Mouse (Mus musculus) forebrain, embryonic 11.5 days (tissue): Measurements from ENCODE around the gene Peli1. TPM values are rescaled to one million over a fixed set of nuclear protein-coding genes. Genes with fewer than 3 reads are reported as not detected.

Experiments
- ATAC-seq: fragments of 200-750 bp; cut with Nextera tagmentation; replicated peaks from 2 replicates; pipeline ENCODE4 v1.8.0; 2017; ENCODE audit warnings: moderate TSS enrichment; ENCODE audit not compliant: low FRiP score
- DNase-seq: peaks from one replicate; pipeline ENCODE4 v3.0.0-alpha.2; 2017; ENCODE audit warnings: low spot score
- H3K27ac ChIP-seq: fragments of 300-500 bp; sonication (generic); 2 replicates; pipeline ENCODE4 v1.5.1; 2014; ENCODE audit warnings: low read depth, low read length
- H3K27me3 ChIP-seq: fragments of 300-500 bp; sonication (generic); 2 replicates; pipeline ENCODE4 v1.6.1; 2014; ENCODE audit warnings: mild to moderate bottlenecking, low read length, mixed read lengths; ENCODE audit not compliant: control insufficient read depth, insufficient read depth
- H3K36me3 ChIP-seq: fragments of 300-500 bp; sonication (generic); 2 replicates; pipeline ENCODE4 v1.6.1; 2014; ENCODE audit warnings: mild to moderate bottlenecking, low read length, moderate library complexity, mixed read lengths; ENCODE audit not compliant: control insufficient read depth, insufficient read depth
- H3K4me1 ChIP-seq: fragments of 300-500 bp; sonication (generic); replicated peaks from 2 replicates; pipeline ENCODE4 v1.6.1; 2014; ENCODE audit warnings: low read length, mixed read lengths; ENCODE audit not compliant: control insufficient read depth, insufficient read depth
- H3K4me2 ChIP-seq: fragments of 300-500 bp; sonication (generic); 2 replicates; pipeline ENCODE4 v1.6.1; 2014; ENCODE audit warnings: low read depth, mild to moderate bottlenecking, low read length, moderate library complexity, mixed read lengths; ENCODE audit not compliant: severe bottlenecking
- H3K4me3 ChIP-seq: fragments of 300-500 bp; sonication (generic); 2 replicates; pipeline ENCODE4 v1.5.1; 2014; ENCODE audit warnings: low read depth, low read length
- H3K9ac ChIP-seq: fragments of 300-500 bp; sonication (generic); 2 replicates; pipeline ENCODE4 v1.6.1; 2014; ENCODE audit warnings: low read length
- H3K9me3 ChIP-seq: fragments of 300-500 bp; sonication (generic); 2 replicates; pipeline ENCODE4 v1.6.1; 2016; ENCODE audit warnings: low read length, mixed read lengths; ENCODE audit not compliant: control insufficient read depth
- WGBS: fragments of 180-500 bp; shearing (Covaris S2); extraction: QIAGEN DNeasy Blood & Tissue Kit; methylation state at CpG from one replicate; pipeline ENCODE4 v1.1.7; 2014; 5-methylcytosine and 5-hydroxymethylcytosine counted together
- polyA plus RNA-seq: library from polyadenylated mRNA; unstranded; fragments of >200 nt; fragmentation: Nextera tagmentation; extraction: Ambion mirVana; gene quantifications from 2 replicates; pipeline ENCODE4 v1.2.1, GENCODE M21; 2014

The Peli1 gene
- polyA plus RNA-seq, 1 experiment from 2014 or later: 91.6 TPM

DNA sequence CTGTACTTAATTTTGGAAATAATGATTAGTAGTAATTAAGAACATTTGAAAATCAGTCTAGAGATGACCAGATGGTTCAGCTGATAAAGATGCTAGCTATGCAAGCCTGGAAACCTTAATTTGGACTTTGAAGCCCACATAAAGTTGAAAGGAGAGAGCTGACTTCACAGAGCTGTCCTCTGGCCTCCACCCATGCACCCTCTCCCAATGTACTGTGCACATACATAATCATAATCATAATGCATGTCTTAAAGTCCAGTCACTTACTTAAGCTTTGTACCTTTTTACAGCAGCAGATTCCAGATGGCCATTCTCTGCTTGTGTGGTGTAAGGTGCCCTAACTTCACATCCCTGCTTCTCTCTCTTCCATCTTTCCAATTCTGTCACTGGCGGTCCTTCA is 9.6 kb downstream of the Peli1 start:
- H3K36me3 ChIP-seq: no peaks in the 10 kb centered on the region
- 93% methylated on average over 1 of the region's 1 CpGs for WGBS

DNA sequence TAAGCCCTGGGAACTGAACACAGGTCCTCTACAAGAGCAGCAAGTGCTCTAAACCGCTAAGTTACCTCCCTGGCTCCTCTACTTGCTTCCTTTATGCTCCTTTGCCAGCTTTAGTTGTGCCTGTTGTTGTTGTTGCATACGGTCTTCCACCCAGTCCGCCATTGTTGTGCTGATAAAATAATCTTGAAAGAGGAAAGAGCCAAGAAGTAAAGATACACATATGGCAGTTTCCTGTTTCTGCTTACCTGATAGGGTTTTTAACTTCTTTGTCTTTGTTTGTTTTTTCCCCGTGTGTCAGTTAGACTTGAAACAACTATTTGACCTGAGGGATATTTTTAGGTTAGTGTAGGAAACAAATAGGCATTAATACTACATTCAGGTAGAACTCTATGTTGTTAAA is 10.2 kb downstream of the Peli1 start:
- no peak for ATAC-seq
- 84% methylated on average over 4 of the region's 4 CpGs for WGBS
- H3K9me3 ChIP-seq: no peaks in the 10 kb centered on the region
- no peak overlapping the region for H3K9ac ChIP-seq
- no peak overlapping the region for H3K4me3 ChIP-seq
- H3K27me3 ChIP-seq: no peaks in the 10 kb centered on the region
- no peaks in the 10 kb centered on the region for H3K4me1 ChIP-seq
- H3K27ac ChIP-seq: no peak overlapping the region
- DNase-seq: no peak
- H3K4me2 ChIP-seq: no peak overlapping the region
- H3K36me3 ChIP-seq: no peaks in the 10 kb centered on the region

More for the DNA sequence above, 9.6 kb downstream of the Peli1 start:
- DNase-seq (no peak), ATAC-seq (no peak)
- no peaks in the 10 kb centered on the region for H3K27me3 ChIP-seq
- no peak overlapping the region for H3K9ac ChIP-seq
- H3K4me3 ChIP-seq: no peak overlapping the region
- no peak overlapping the region for H3K27ac ChIP-seq
- H3K9me3 ChIP-seq: no peaks in the 10 kb centered on the region
- no peak overlapping the region for H3K4me2 ChIP-seq
- no peaks in the 10 kb centered on the region for H3K4me1 ChIP-seq

DNA sequence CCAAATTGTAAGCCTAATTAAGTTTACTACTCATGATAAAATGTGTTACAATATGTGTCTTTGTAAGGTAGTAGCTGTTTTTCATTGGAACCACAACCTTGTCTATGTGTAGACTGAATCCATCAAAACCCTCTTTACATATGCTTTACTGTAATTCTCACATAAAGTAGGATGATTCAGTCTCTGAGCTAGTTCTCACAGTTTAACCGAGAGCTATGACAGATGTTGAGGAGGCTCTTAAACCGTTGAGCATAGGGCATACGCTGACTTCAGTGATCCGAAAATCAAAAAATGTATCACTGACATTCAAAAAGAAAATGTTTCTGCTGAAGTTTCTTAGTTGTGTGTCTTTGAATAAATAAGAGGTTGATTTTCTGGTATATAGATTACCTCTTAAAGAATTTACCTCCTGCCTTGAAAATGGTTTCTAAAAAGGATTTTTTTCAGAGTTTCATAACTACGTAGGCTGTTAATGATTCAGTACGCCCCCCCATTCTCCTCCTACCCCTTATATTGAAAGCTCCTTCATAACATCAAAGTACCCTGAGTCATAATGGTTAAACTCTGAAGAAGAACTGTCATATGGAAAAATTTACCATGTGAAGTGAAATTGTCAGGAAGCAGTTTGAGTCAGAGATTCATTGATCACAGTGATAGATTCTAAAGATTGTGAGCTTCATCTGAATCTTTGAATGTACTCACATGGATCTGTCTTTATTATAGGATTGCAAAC is 11.3 kb downstream of the Peli1 start:
- Histone ChIP-seq H3K36me3 (no peaks in the 10 kb centered on the region), H3K4me3 (no peak overlapping the region), H3K4me2 (no peak overlapping the region), H3K27ac (no peak overlapping the region), H3K9ac (no peak overlapping the region), H3K9me3 (no peaks in the 10 kb centered on the region), H3K4me1 (no peaks in the 10 kb centered on the region), H3K27me3 (no peaks in the 10 kb centered on the region)
- 94% methylated on average over 6 of the region's 6 CpGs for WGBS
- ATAC-seq: no peak
- no peak for DNase-seq

DNA sequence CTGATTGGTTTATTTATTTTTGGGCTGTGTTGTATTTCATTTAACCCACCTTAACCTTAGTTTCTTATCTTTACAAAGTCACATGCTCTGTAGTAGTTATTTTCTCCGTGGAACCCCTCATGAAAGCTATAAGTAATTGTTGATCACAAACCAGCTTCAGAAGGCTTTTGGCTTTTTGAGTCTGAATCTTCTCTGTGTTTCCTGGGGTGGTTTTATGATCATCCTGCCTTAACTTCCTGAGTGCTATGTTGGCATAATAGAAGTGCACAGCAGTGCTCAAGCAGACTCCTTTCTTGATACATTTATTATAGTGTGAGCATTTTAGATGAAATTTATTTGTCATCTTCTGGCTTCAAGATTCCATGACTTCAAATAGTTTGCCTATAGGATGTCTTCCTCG is 12.1 kb downstream of the Peli1 start:
- Histone ChIP-seq H3K9me3 (no peaks in the 10 kb centered on the region), H3K36me3 (no peaks in the 10 kb centered on the region; the same call in 1 of the 2 replicates), H3K9ac (no peak overlapping the region), H3K4me1 (no peaks in the 10 kb centered on the region), H3K4me2 (no peak overlapping the region), H3K4me3 (no peak overlapping the region), H3K27me3 (no peaks in the 10 kb centered on the region), H3K27ac (no peak overlapping the region)
- no peak for ATAC-seq
- DNase-seq: no peak
- WGBS: 93% methylated on average over 2 of the region's 2 CpGs

DNA sequence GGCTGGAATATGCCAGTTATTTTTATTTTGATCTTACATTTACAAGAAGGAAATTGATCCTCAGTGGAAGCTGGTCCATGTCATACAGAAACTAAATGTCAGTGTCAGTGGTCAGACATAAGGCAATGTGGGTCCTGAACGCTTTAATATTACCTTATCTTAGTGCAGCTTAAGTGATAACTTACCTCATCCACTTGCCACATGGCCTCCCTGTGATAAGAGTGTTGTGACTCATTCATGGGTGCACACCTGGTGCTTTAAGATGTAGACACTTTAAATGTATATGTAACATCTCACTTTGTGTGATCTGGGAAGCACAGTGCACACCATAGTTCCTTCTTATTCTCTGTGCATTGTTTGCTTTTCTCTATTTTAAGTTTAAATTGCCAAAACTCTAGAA is 14.3 kb downstream of the Peli1 start:
- Histone ChIP-seq H3K9me3 (no peaks in the 10 kb centered on the region), H3K36me3 (no peaks in the 10 kb centered on the region; the same call in 1 of the 2 replicates), H3K27me3 (no peaks in the 10 kb centered on the region), H3K4me2 (no peak overlapping the region), H3K9ac (no peak overlapping the region), H3K4me1 (no peaks in the 10 kb centered on the region), H3K4me3 (no peak overlapping the region), H3K27ac (no peak overlapping the region)
- 97% methylated on average over 1 of the region's 1 CpGs for WGBS
- DNase-seq (no peak), ATAC-seq (no peak)

DNA sequence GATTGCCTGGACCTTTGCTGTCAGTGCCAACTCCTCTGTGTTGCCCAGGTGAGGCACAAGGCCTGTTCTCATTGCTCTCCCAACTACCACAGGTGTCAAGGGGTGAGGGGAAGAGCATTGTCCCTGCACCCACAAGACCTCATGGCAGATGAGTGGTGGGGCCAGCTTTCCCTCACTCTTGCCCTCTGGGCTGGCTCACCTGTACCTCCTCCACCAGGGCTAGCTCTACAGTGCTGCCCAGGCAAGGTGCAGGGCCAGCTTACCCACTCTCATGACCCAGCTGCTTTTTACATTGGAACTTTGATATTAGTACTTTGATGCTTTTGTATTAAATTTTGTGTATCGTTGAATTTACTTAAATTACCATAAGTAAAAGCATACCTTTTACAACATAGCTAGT is 16.0 kb downstream of the Peli1 start:
- H3K4me2 ChIP-seq: no peak overlapping the region
- ATAC-seq (no peak), DNase-seq (no peak)
- WGBS: 97% methylated on average over 1 of the region's 1 CpGs
- H3K9ac ChIP-seq: no peak overlapping the region
- no peaks in the 10 kb centered on the region for H3K27me3 ChIP-seq
- no peak overlapping the region for H3K4me3 ChIP-seq
- no peak overlapping the region for H3K27ac ChIP-seq
- H3K4me1 ChIP-seq: no peaks in the 10 kb centered on the region
- no peaks in the 10 kb centered on the region for H3K9me3 ChIP-seq
- H3K36me3 ChIP-seq: no peaks in the 10 kb centered on the region; the same call in 1 of the 2 replicates

DNA sequence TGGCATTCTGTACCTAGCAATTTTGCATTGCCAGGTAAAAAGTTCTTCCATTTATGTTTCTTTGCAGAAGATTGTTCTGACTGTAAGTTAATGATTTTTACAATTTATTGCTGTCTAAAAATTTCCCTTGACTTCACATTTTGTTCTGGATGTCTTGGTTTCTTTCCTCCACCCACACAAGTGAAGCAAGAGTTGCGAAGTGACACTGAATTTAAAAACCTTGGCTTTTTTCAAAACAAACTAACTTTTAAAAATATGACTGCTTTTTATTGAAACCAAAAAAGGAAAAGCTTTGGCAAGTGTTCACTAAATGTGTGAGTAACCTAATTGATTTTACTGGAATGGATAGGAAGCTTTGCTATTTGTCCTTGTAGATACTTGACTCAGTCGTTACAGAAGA is 18.2 kb downstream of the Peli1 start:
- H3K4me2 ChIP-seq: no peak overlapping the region
- 93% methylated on average over 2 of the region's 2 CpGs for WGBS
- H3K27ac ChIP-seq: no peak overlapping the region
- H3K4me3 ChIP-seq: no peak overlapping the region
- H3K9me3 ChIP-seq: no peaks in the 10 kb centered on the region
- H3K4me1 ChIP-seq: no peaks in the 10 kb centered on the region
- no peak for ATAC-seq
- no peaks in the 10 kb centered on the region; the same call in 1 of the 2 replicates for H3K36me3 ChIP-seq
- no peak overlapping the region for H3K9ac ChIP-seq
- H3K27me3 ChIP-seq: no peaks in the 10 kb centered on the region
- DNase-seq: no peak

DNA sequence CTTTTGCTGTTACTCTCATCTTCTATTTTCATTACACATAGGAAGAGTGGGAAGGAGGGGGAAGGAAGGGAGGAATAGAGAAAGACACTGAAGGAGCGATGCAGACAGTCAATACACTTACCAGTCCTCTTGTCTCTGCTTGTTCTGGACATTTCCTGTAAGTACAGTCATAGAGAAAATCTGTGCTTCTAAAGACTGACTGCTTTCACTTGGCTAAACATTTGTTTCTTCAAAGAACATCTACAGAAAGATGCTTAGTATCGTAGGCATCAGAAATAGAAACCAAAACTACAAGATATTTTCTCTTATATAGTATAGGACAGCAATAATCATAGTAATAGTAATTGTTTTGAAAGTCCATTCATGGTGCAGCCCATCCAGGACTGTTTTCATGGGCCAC is 23.4 kb downstream of the Peli1 start:
- H3K9me3 ChIP-seq: no peaks in the 10 kb centered on the region

DNA sequence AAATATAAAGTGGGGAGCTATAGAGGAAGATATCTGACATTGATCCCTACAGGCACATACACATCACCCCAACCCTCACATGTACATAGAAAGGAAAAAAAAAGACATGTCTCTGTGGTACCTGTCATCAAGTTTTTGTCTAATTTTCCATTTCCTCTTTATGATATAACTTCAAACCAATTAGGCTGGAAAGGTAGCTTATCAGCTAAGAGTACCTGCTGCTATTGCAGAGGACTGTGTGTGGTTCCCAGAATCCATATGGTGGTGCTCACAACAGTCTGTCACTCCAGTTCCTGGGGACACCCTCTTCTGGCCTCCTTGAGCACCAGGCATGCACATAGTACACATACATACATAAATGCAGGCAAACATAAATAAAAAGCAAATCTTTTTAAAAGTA is 24.7 kb downstream of the Peli1 start:
- H3K4me2 ChIP-seq: no peak overlapping the region
- ATAC-seq (no peak), DNase-seq (no peak)
- H3K27me3 ChIP-seq: no peaks in the 10 kb centered on the region
- H3K36me3 ChIP-seq: no peaks in the 10 kb centered on the region
- H3K4me3 ChIP-seq: no peak overlapping the region
- no peak overlapping the region for H3K27ac ChIP-seq
- no peaks in the 10 kb centered on the region for H3K4me1 ChIP-seq
- no peaks in the 10 kb centered on the region for H3K9me3 ChIP-seq
- no peak overlapping the region for H3K9ac ChIP-seq

More for the DNA sequence above, 23.4 kb downstream of the Peli1 start:
- Histone ChIP-seq H3K4me2 (no peak overlapping the region), H3K9ac (no peak overlapping the region), H3K36me3 (no peaks in the 10 kb centered on the region), H3K4me3 (no peak overlapping the region), H3K27ac (no peak overlapping the region), H3K27me3 (no peaks in the 10 kb centered on the region), H3K4me1 (no peaks in the 10 kb centered on the region)
- DNase-seq: no peak
- ATAC-seq: no peak
- 97% methylated on average over 2 of the region's 2 CpGs for WGBS
